Mouse (Mus musculus) T-helper 17 cell (primary cell): ENCODE measurements around the gene Slc23a3.

Source experiments
- in situ Hi-C, 2 experiments: fragments of 300-600 bp; cut with MboI, MseI; formaldehyde crosslinking; loops; 1 replicate in 1 of 2; 2 replicates in 1 of 2; pipeline ENCODE4 v1.15.1; 2025; ENCODE audit warnings: high pct_unique_total_duplicates in 2 of 2

Slc23a3 gene

GRCm38 (mm10) chr1:75133421-75134207 lies at the start of gene Slc23a3:
Gene Slc23a3 (minus strand): TSS chr1:75133890.
- in situ Hi-C loops = loop anchor here in 1 of 2 experiments (5.0 to 10.0 kb wide), 2 partner anchors 316 to 799 kb away; no protein-coding TSS in a partner anchor

GRCm38 (mm10) chr1:75182160-75182559 lies 48.5 kb upstream of the Slc23a3 start:
- in situ Hi-C loops = no loop called here

DNA sequence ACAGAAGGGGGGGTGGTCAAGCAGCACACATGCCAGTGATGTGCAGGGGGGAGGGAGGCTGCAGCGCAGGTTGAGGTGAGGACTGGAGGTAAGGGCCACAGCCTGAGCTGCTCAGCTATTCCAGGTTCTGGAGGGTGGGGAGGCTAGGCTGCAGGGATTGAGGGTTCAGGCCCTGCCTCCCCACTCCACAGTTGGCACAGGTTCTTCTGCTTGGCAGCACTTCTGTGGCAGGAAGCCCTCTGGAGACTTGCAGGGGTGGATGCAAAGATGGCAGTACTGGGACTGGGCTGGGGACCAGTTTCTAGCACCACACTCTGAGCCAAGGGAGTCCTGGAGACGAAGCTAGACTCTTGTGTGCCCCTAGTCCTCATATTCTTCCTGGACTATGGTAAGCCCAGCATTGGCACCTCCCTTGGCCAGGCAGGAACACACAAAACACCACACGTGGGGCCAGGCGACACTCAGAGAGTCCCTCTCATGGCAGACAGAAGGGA lies 47.7 kb upstream of the Slc23a3 start:
- in situ Hi-C loops = no loop called here

DNA sequence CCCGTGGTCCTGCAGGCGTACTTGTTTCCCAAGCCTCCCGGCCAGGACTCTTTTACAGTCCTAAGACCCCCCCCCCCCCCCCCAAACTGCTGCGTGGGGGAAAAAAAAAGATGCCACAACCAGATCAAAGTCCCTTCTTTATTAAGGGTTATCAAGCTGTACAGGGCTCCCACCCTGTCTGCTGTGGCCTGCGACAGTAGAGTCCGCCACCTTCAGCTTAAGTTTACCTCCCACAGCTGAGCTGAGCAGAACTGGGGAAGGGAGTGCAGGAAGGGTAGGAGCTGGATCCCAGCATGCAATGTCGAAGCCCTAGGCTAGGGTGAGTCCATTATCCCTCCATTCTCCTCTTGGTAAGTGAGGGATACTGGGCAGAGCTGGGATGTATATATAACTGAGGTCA lies 47.1 kb upstream of the Slc23a3 start:
- in situ Hi-C loops = no loop called here

- in situ Hi-C loops = no loop called here
Measured at GRCm38 (mm10) chr1:75180105-75180590, 46.5 kb upstream of the Slc23a3 start, which contains the start of gene Abcb6. Gene Abcb6 (minus strand): TSS chr1:75180392.

GRCm38 (mm10) chr1:75179334-75180104 lies 45.8 kb upstream of the Slc23a3 start:
- in situ Hi-C loops = loop anchor here in 1 of 2 experiments (10.0 kb wide), 1 partner anchor 125 kb away; no protein-coding TSS in a partner anchor

- in situ Hi-C loops = no loop called here
Measured at GRCm38 (mm10) chr1:75168472-75169464, 35.1 kb upstream of the Slc23a3 start, which contains the start of gene Zfand2b. Gene Zfand2b (plus strand): TSS chr1:75168646.

GRCm38 (mm10) chr1:75168093-75168471 lies 34.4 kb upstream of the Slc23a3 start:
- in situ Hi-C loops = no loop called here

GRCm38 (mm10) chr1:75160256-75160617 lies 26.5 kb upstream of the Slc23a3 start:
- in situ Hi-C loops = no loop called here

DNA sequence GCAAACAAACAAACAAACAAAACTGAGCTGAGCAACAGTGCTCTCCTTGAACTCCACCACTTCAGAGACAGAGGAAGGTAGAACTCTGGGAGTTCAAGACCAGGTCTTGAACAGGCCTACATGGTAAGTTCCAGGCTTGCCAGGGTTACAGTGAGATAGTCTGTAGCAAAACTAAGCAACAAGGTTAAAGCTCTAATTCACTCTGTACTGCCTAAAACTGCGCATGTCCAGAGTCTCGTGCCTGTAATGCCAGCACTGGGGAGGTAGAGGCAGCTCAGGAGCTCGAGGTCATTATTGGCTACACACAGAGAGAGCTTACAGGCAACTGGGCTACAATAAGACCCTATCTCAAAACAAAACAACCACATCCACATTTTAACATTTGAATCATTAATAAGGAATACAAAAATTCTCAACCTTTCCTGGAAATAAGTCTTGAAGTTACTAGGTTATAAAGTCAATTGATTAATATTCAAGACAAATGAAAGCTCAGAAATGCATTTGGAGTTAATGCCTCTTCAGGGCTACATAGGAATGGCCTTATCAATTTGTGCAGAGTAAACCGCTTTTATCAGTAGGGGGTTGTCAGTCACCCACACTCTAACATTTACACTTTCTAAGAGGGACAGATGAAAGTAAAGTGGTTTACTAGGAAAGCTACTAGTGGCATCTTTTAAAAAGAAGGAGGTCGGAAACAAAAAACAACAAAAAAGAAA lies 26.0 kb upstream of the Slc23a3 start:
- in situ Hi-C loops = loop anchor here in 1 of 2 experiments (10.0 kb wide), 1 partner anchor 1245 kb away; no protein-coding TSS in a partner anchor

DNA sequence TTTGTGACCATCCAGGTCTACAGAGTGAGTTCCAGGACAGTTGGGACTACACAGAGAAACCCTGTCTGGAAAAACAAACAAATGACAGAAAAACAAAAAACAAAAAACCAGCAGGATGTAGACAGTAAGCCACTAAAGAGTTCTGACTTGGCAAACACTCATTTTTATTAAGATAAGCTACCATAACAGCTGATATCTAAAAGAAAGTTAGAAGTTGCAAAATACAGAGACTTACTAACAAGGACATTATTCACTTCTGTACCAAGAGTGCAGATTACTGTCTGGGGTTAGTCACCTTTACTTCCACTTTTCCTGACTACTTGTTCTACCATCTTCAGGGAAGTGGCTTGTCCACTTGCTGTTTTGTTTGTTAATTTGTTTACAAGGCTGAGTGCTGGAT lies 25.3 kb upstream of the Slc23a3 start:
- in situ Hi-C loops = loop anchor here in 1 of 2 experiments (10.0 kb wide), 1 partner anchor 1244 kb away; no protein-coding TSS in a partner anchor

DNA sequence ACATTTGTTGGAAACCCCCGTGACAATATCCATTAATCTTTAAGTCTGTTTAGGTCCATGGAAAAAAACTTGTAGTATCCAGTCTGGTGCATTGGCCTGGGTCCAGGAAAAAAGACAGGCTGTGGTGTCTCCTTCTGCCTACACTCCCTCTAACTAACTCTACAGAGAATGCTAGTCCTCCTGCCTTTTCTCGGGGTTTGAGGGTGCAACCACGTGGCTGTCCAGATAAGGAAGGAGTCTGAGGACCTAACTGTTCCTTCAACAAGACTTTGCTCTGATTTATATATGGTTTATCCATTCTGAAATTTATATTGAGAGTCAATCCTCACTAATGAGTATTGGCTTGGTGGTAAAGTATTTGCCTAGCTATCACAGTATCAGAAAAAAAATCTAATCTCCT lies 22.1 kb upstream of the Slc23a3 start:
- in situ Hi-C loops = loop anchor here in 1 of 2 experiments (10.0 kb wide), 1 partner anchor 1241 kb away; no protein-coding TSS in a partner anchor

GRCm38 (mm10) chr1:75148727-75149126 lies 15.0 kb upstream of the Slc23a3 start:
- in situ Hi-C loops = loop anchor here in 1 of 2 experiments (10.0 kb wide), 1 partner anchor 904 kb away; no protein-coding TSS in a partner anchor

DNA sequence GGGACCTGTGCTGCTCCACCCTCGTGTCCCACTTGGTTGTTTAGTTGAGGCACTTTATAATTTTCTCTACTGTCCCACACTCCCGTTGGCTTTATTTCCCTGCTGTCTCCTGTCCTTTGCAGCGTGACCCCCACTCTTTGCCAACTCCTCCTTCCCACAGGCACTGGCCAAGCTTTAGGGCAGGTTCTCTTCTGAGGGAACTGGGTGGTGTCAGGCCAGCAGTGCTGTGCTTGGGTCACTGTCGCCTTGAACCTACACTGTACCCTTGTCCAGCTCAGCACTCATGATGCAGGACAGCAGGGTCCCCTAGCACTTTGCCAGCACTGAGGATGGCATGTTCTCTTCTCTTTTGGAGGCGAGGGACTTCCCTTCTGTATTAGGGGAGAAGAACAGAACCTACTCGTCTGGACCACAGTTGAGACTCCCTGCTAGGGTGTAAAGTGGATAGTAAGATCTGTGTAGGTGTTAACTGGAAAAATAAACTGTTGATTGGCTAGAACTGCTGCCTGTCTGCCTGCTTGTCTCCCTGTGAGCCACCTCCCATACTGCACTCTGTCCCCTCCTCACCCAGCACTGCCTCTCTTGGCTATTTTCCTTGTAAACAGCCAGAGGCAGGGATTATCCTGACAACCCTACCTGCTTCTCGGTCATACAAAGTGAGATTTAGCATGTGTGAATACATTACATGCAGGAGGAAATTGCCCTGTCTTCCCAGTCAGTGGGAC lies 13.9 kb upstream of the Slc23a3 start:
- in situ Hi-C loops = loop anchor here in 1 of 2 experiments (10.0 kb wide), 1 partner anchor 903 kb away; no protein-coding TSS in a partner anchor

DNA sequence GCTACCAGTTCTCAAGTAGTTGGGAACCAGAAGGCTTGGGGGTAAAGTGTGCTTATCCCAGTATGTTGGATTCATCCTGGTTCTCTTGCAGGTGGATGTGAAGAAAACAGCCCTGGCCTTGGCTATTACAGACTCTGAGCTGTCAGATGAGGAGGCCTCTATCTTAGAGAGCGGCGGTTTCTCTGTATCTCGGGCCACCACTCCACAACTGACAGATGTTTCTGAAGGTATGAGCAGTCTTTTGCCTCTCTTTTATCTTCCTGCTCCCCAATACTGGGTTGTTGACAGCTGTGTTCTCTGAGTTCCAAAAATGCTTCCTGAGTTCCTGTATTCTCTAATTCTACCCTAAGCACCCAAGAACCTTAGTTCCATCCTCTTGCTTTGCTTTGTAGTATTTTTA lies 11.9 kb upstream of the Slc23a3 start:
- in situ Hi-C loops = loop anchor here in 1 of 2 experiments (10.0 kb wide), 1 partner anchor 901 kb away; no protein-coding TSS in a partner anchor

DNA sequence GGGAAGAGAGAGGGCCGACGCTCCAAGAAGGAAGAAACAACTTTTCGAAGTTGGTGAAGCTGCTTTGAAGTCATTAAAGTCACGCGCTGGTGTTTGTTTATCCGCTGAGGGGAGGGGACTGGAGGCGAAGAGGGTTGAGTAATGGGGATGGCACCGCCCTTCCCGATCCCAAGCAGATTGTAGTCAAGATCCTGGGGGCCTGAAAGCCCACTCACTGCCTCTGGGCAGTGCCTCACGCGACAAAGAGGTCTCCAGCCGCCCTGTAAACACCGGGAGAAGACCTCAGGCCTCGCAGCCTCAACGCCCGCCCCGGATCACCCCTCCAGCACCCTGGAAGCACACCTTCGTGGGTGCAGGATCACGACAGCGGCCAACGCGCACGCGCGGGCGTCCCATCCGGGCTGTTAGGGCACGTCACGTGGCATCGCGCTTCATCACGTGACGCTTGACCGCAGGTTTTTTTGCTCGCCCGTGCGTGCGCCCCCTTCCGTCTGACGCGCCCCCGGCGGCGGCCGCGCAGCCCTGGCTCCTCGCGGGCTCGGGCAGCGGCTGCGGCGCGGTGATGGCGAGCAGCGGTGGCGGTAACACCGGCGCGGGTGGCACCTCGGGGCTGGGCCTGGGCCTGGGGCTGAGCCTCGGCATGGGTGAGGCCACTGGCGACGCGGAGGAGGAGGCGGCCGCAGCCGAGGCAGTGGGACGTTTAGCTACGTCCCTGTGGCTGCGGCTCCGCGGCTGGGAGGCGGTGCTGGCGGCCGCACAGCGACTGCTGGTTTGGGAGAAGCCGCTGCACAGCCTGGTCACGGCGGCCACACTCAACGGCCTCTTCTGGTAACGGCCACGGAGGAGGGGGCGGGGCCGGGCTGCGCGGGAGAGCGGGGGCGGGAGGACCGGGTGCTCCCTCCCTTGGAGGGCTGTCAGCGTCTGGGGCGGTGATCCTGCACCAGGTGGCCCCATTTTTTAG lies 8.9 kb upstream of the Slc23a3 start, which contains the start of the genes Cnppd1 and Retreg2:
TSS of gene Cnppd1 (minus strand) at position 411 of the 961 bp plus-strand sequence.
TSS of gene Retreg2 (plus strand) at position 478 of the 961 bp plus-strand sequence.
- in situ Hi-C loops = loop anchor here (5.0 to 10.0 kb wide), 2 partner anchors 740 to 898 kb away; no protein-coding TSS in a partner anchor

GRCm38 (mm10) chr1:75141486-75142190 lies 7.9 kb upstream of the Slc23a3 start:
- in situ Hi-C loops = loop anchor here (5.0 to 10.0 kb wide), 2 partner anchors 739 to 897 kb away; no protein-coding TSS in a partner anchor
